Mouse (Mus musculus) hindbrain, embryonic 15.5 days (tissue): Measurements from ENCODE around the gene Pcbp3. TPM values are rescaled to one million over a fixed set of nuclear protein-coding genes. Genes with fewer than 3 reads are reported as not detected.

Source experiments
- ATAC-seq: fragments of 200-750 bp; cut with Nextera tagmentation; 2 replicates; pipeline ENCODE4 v1.8.0; 2017; ENCODE audit warnings: low read depth, moderate number of reproducible peaks, moderate TSS enrichment; ENCODE audit not compliant: low FRiP score
- H3K27ac ChIP-seq: fragments of 300-500 bp; sonication (generic); replicated peaks from 2 replicates; pipeline ENCODE4 v1.5.1; 2015; ENCODE audit warnings: mild to moderate bottlenecking, inconsistent platforms
- H3K27me3 ChIP-seq: fragments of 300-500 bp; sonication (generic); 2 replicates; pipeline ENCODE4 v1.6.1; 2015; ENCODE audit warnings: control low read depth, inconsistent platforms
- H3K36me3 ChIP-seq: fragments of 300-500 bp; sonication (generic); 2 replicates; pipeline ENCODE4 v1.6.1; 2015; ENCODE audit warnings: control low read depth, inconsistent platforms
- H3K4me1 ChIP-seq: fragments of 300-500 bp; sonication (generic); replicated peaks from 2 replicates; pipeline ENCODE4 v1.6.1; 2015; ENCODE audit warnings: control low read depth, inconsistent platforms
- H3K4me2 ChIP-seq: fragments of 300-500 bp; sonication (generic); 2 replicates; pipeline ENCODE4 v1.6.1; 2015; ENCODE audit warnings: moderate library complexity, mild to moderate bottlenecking, inconsistent platforms
- H3K4me3 ChIP-seq: fragments of 300-500 bp; sonication (generic); 2 replicates; pipeline ENCODE4 v1.5.1; 2015; ENCODE audit warnings: mild to moderate bottlenecking, inconsistent platforms
- H3K9ac ChIP-seq: fragments of 300-500 bp; sonication (generic); 2 replicates; pipeline ENCODE4 v1.6.1; 2015; ENCODE audit warnings: inconsistent platforms
- H3K9me3 ChIP-seq: fragments of 300-500 bp; sonication (generic); 2 replicates; pipeline ENCODE4 v1.6.1; 2016; ENCODE audit warnings: control low read depth, inconsistent platforms
- WGBS: fragments of 180-500 bp; shearing (Covaris S2); methylation state at CpG from one replicate; pipeline ENCODE4 v1.1.7; 2015; 5-methylcytosine and 5-hydroxymethylcytosine counted together
- polyA plus RNA-seq: library from polyadenylated mRNA; unstranded; fragments of >200 nt; fragmentation: Nextera tagmentation; extraction: Ambion mirVana; gene quantifications from 2 replicates; pipeline ENCODE4 v1.2.1, GENCODE M21; 2015

Pcbp3 gene
- polyA plus RNA-seq, 1 experiment from 2014 or later = 88.7 TPM

- 86% methylated on average over 5 of the region's 5 CpGs for WGBS
- Histone ChIP-seq H3K36me3 (no peaks in the 10 kb centered on the region), H3K9ac (no peak overlapping the region), H3K4me3 (no peak overlapping the region), H3K27me3 (no peaks in the 10 kb centered on the region), H3K9me3 (no peaks in the 10 kb centered on the region), H3K4me2 (no peak overlapping the region), H3K4me1 (peaks cover 4% of the 10 kb centered on the region; the same call in 1 of the 2 replicates), H3K27ac (no peak overlapping the region)
- no peak for ATAC-seq
These were observed 86.8 kb downstream of the Pcbp3 start for GRCm38 (mm10) chr10:76874879-76875278.

- no peaks in the 10 kb centered on the region for H3K36me3 ChIP-seq
- H3K27ac ChIP-seq = no peak overlapping the region
- peaks cover 4% of the 10 kb centered on the region; the same call in 1 of the 2 replicates for H3K4me1 ChIP-seq
- no peak overlapping the region for H3K4me3 ChIP-seq
- H3K27me3 ChIP-seq = no peaks in the 10 kb centered on the region
- no peak overlapping the region for H3K4me2 ChIP-seq
- no peak overlapping the region for H3K9ac ChIP-seq
- ATAC-seq = no peak
- 85% methylated on average over 1 of the region's 1 CpGs for WGBS
- H3K9me3 ChIP-seq = no peaks in the 10 kb centered on the region
These were observed 87.3 kb downstream of the Pcbp3 start for GRCm38 (mm10) chr10:76874398-76874797.

- H3K9me3 ChIP-seq = no peaks in the 10 kb centered on the region
These were observed 87.7 kb downstream of the Pcbp3 start for GRCm38 (mm10) chr10:76873948-76874347.

GRCm38 (mm10) chr10:76872736-76873135, 89.0 kb downstream of the Pcbp3 start:
- Histone ChIP-seq H3K27ac (no peak overlapping the region), H3K9ac (no peak overlapping the region), H3K4me2 (no peak overlapping the region), H3K9me3 (no peaks in the 10 kb centered on the region), H3K27me3 (no peaks in the 10 kb centered on the region), H3K36me3 (no peaks in the 10 kb centered on the region), H3K4me3 (no peak overlapping the region), H3K4me1 (peaks cover 4% of the 10 kb centered on the region; the same call in 1 of the 2 replicates)
- ATAC-seq = no peak
- 92% methylated on average over 8 of the region's 8 CpGs for WGBS

More at GRCm38 (mm10) chr10:76873948-76874347, 87.7 kb downstream of the Pcbp3 start:
- Histone ChIP-seq H3K4me3 (no peak overlapping the region), H3K36me3 (no peaks in the 10 kb centered on the region), H3K27me3 (no peaks in the 10 kb centered on the region), H3K9ac (no peak overlapping the region), H3K4me1 (peaks cover 4% of the 10 kb centered on the region; the same call in 1 of the 2 replicates), H3K27ac (no peak overlapping the region), H3K4me2 (no peak overlapping the region)
- WGBS = 60% methylated on average over 10 of the region's 10 CpGs
- no peak for ATAC-seq

GRCm38 (mm10) chr10:76865936-76866335, 95.8 kb downstream of the Pcbp3 start:
- Histone ChIP-seq H3K9ac (no peak overlapping the region), H3K4me3 (no peak overlapping the region), H3K4me1 (no peaks in the 10 kb centered on the region), H3K4me2 (no peak overlapping the region), H3K9me3 (no peaks in the 10 kb centered on the region), H3K36me3 (no peaks in the 10 kb centered on the region), H3K27ac (no peak overlapping the region), H3K27me3 (no peaks in the 10 kb centered on the region)
- no peak for ATAC-seq

GRCm38 (mm10) chr10:76860998-76861397, 100.7 kb downstream of the Pcbp3 start:
- Histone ChIP-seq H3K27ac (no peak overlapping the region), H3K9ac (no peak overlapping the region), H3K9me3 (no peaks in the 10 kb centered on the region), H3K36me3 (no peaks in the 10 kb centered on the region), H3K4me3 (no peak overlapping the region), H3K4me2 (no peak overlapping the region), H3K4me1 (peaks cover 19% of the 10 kb centered on the region), H3K27me3 (no peaks in the 10 kb centered on the region)
- no peak for ATAC-seq
- 79% methylated on average over 3 of the region's 3 CpGs for WGBS

- peak overlapping the region; percentile 76 for H3K27ac ChIP-seq
These were observed 102.1 kb downstream of the Pcbp3 start for GRCm38 (mm10) chr10:76859355-76860127.

GRCm38 (mm10) chr10:76857879-76858278, 103.8 kb downstream of the Pcbp3 start:
- H3K36me3 ChIP-seq = no peaks in the 10 kb centered on the region
- no peaks in the 10 kb centered on the region for H3K9me3 ChIP-seq
- no peak overlapping the region for H3K9ac ChIP-seq
- ATAC-seq = no peak
- 85% methylated on average over 2 of the region's 2 CpGs for WGBS
- no peak overlapping the region for H3K4me3 ChIP-seq
- H3K4me1 ChIP-seq = peaks cover 19% of the 10 kb centered on the region
- no peak overlapping the region for H3K4me2 ChIP-seq
- H3K27ac ChIP-seq = no peak overlapping the region
- no peaks in the 10 kb centered on the region for H3K27me3 ChIP-seq

More at GRCm38 (mm10) chr10:76859355-76860127, 102.1 kb downstream of the Pcbp3 start:
- WGBS = 44% methylated on average over 12 of the region's 12 CpGs
- H3K36me3 ChIP-seq = no peaks in the 10 kb centered on the region
- H3K9me3 ChIP-seq = no peaks in the 10 kb centered on the region
- no peaks in the 10 kb centered on the region for H3K27me3 ChIP-seq
- peak overlapping the region; percentile 9; the same call in 1 of the 2 replicates for H3K4me2 ChIP-seq
- peak; percentile 71 for ATAC-seq
- H3K4me1 ChIP-seq = peaks cover 19% of the 10 kb centered on the region
- H3K9ac ChIP-seq = no peak overlapping the region
- H3K4me3 ChIP-seq = no peak overlapping the region

GRCm38 (mm10) chr10:76846480-76846879, 115.2 kb downstream of the Pcbp3 start:
- WGBS = 93% methylated on average over 5 of the region's 5 CpGs
- ATAC-seq = no peak
- H3K4me1 ChIP-seq = 0 out of 2 replicates have a peak, but pooled peaks cover 2% of the 10 kb centered on the region
- H3K9ac ChIP-seq = no peak overlapping the region
- H3K4me2 ChIP-seq = no peak overlapping the region
- no peak overlapping the region for H3K27ac ChIP-seq
- H3K36me3 ChIP-seq = no peaks in the 10 kb centered on the region
- H3K9me3 ChIP-seq = no peaks in the 10 kb centered on the region
- H3K4me3 ChIP-seq = no peak overlapping the region
- H3K27me3 ChIP-seq = no peaks in the 10 kb centered on the region

GRCm38 (mm10) chr10:76844901-76845300, 116.8 kb downstream of the Pcbp3 start:
- no peaks in the 10 kb centered on the region for H3K36me3 ChIP-seq
- H3K9me3 ChIP-seq = no peaks in the 10 kb centered on the region
- no peak overlapping the region for H3K9ac ChIP-seq
- no peak overlapping the region for H3K27ac ChIP-seq
- H3K4me3 ChIP-seq = no peak overlapping the region
- H3K4me2 ChIP-seq = no peak overlapping the region
- no peak for ATAC-seq
- 58% methylated on average over 4 of the region's 4 CpGs for WGBS
- H3K27me3 ChIP-seq = no peaks in the 10 kb centered on the region
- 0 out of 2 replicates have a peak, but pooled peaks cover 2% of the 10 kb centered on the region for H3K4me1 ChIP-seq

GRCm38 (mm10) chr10:76844365-76844764, 117.3 kb downstream of the Pcbp3 start:
- 77% methylated on average over 3 of the region's 3 CpGs for WGBS
- Histone ChIP-seq H3K4me1 (0 out of 2 replicates have a peak, but pooled peaks cover 2% of the 10 kb centered on the region), H3K36me3 (no peaks in the 10 kb centered on the region), H3K9me3 (no peaks in the 10 kb centered on the region), H3K4me3 (no peak overlapping the region), H3K4me2 (no peak overlapping the region), H3K27ac (no peak overlapping the region), H3K27me3 (no peaks in the 10 kb centered on the region), H3K9ac (no peak overlapping the region)
- no peak for ATAC-seq

- Histone ChIP-seq H3K27ac (no peak overlapping the region), H3K9me3 (no peaks in the 10 kb centered on the region), H3K4me3 (no peak overlapping the region), H3K9ac (no peak overlapping the region), H3K4me1 (0 out of 2 replicates have a peak, but pooled peaks cover 2% of the 10 kb centered on the region), H3K27me3 (no peaks in the 10 kb centered on the region), H3K4me2 (no peak overlapping the region), H3K36me3 (no peaks in the 10 kb centered on the region)
- ATAC-seq = no peak
- WGBS = 99% methylated on average over 3 of the region's 3 CpGs
These were observed 119.6 kb downstream of the Pcbp3 start for GRCm38 (mm10) chr10:76842087-76842486.
